Mouse (Mus musculus): Measurements from ENCODE around the gene Gm10642.

Gm10642 gene

GRCm38 (mm10) chr9:70673656-70674055, 17.6 kb downstream of the Gm10642 start:
- no peak for DNase-seq

GRCm38 (mm10) chr9:70675117-70675516, 19.1 kb downstream of the Gm10642 start:
- DNase-seq: no peak

- no peak for DNase-seq
Measured at GRCm38 (mm10) chr9:70675961-70676360, 19.9 kb downstream of the Gm10642 start.

GRCm38 (mm10) chr9:70678682-70679131, 22.7 kb downstream of the Gm10642 start, which contains the start of gene Adam10:
Adam10 (plus strand) TSS chr9:70678997.
- DNase-seq: peak; percentile 99

GRCm38 (mm10) chr9:70679132-70680091, 23.4 kb downstream of the Gm10642 start:
- peak; percentile 57 for DNase-seq

- no peak for DNase-seq
Measured at GRCm38 (mm10) chr9:70682202-70682601, 26.2 kb downstream of the Gm10642 start.

GRCm38 (mm10) chr9:70688301-70688968, 32.4 kb downstream of the Gm10642 start:
- DNase-seq: no peak

GRCm38 (mm10) chr9:70689926-70690325, 33.9 kb downstream of the Gm10642 start:
- no peak for DNase-seq

- DNase-seq: no peak
Measured at GRCm38 (mm10) chr9:70690579-70690978, 34.5 kb downstream of the Gm10642 start.

GRCm38 (mm10) chr9:70691772-70692693, 36.0 kb downstream of the Gm10642 start:
- DNase-seq: no peak

- no peak for DNase-seq
Measured at GRCm38 (mm10) chr9:70695723-70696122, 39.7 kb downstream of the Gm10642 start.

- DNase-seq: no peak
Measured at GRCm38 (mm10) chr9:70698090-70698489, 42.0 kb downstream of the Gm10642 start.

GRCm38 (mm10) chr9:70703597-70704203, 47.6 kb downstream of the Gm10642 start:
- DNase-seq: no peak

- no peak for DNase-seq
Measured at GRCm38 (mm10) chr9:70706444-70706843, 50.4 kb downstream of the Gm10642 start.

All from right cerebral cortex, postnatal 4 days (tissue).